Mouse (Mus musculus) brown adipose tissue, adult 24 weeks (tissue): ENCODE results near the gene Aff1. TPM values are rescaled to one million over a fixed set of nuclear protein-coding genes. Genes with fewer than 3 reads are reported as not detected.

Experiments
- H3K27ac ChIP-seq: fragments of 200-500 bp; replicated peaks from 2 replicates; pipeline ENCODE4 v1.5.1; 2012; ENCODE audit warnings: low read depth, mild to moderate bottlenecking, low read length
- H3K4me1 ChIP-seq: fragments of 200-500 bp; 2 replicates; pipeline ENCODE4 v1.6.1; 2012; ENCODE audit warnings: low read length, mixed read lengths; ENCODE audit not compliant: control insufficient read depth, insufficient read depth, insufficient read length
- H3K4me3 ChIP-seq: fragments of 200-500 bp; 2 replicates; pipeline ENCODE4 v1.5.1; 2012; ENCODE audit warnings: low read depth, mild to moderate bottlenecking, low read length, moderate library complexity; ENCODE audit not compliant: insufficient read depth
- polyA plus RNA-seq: library from polyadenylated mRNA; stranded (reverse); fragments of >200 nt; gene quantifications from 2 replicates; pipeline ENCODE4 v1.2.4, GENCODE M21; 2012; ENCODE audit not compliant: missing spikeins, insufficient read depth, insufficient read length

Gene Aff1
- polyA plus RNA-seq, 1 experiment, result 8.8 TPM

GRCm38 (mm10) chr5:103760425-103761131, 68.4 kb downstream of the Aff1 start:
- Histone ChIP-seq H3K4me3 (peak overlapping the region; percentile 50), H3K4me1 (peaks cover 28% of the 10 kb centered on the region), H3K27ac (peak overlapping the region; percentile 67)

GRCm38 (mm10) chr5:103761754-103762153, 69.6 kb downstream of the Aff1 start:
- no peak overlapping the region for H3K4me3 ChIP-seq
- peaks cover 26% of the 10 kb centered on the region for H3K4me1 ChIP-seq
- no peak overlapping the region for H3K27ac ChIP-seq

- H3K4me3 ChIP-seq, result no peak overlapping the region
- H3K4me1 ChIP-seq, result peaks cover 27% of the 10 kb centered on the region
- no peak overlapping the region for H3K27ac ChIP-seq
Observed at GRCm38 (mm10) chr5:103762850-103763254, 70.7 kb downstream of the Aff1 start.

- Histone ChIP-seq H3K4me3 (no peak overlapping the region), H3K4me1 (peaks cover 16% of the 10 kb centered on the region; the same call in 1 of the 2 replicates), H3K27ac (no peak overlapping the region)
Observed at GRCm38 (mm10) chr5:103765356-103765755, 73.2 kb downstream of the Aff1 start.

- peaks cover 19% of the 10 kb centered on the region; the same call in 1 of the 2 replicates for H3K4me1 ChIP-seq
- no peak overlapping the region for H3K4me3 ChIP-seq
- no peak overlapping the region for H3K27ac ChIP-seq
Observed at GRCm38 (mm10) chr5:103765758-103766431, 73.7 kb downstream of the Aff1 start.

GRCm38 (mm10) chr5:103766432-103766815, 74.2 kb downstream of the Aff1 start:
- no peak overlapping the region for H3K27ac ChIP-seq
- H3K4me1 ChIP-seq, result peaks cover 22% of the 10 kb centered on the region; the same call in 1 of the 2 replicates
- H3K4me3 ChIP-seq, result no peak overlapping the region

- H3K27ac ChIP-seq, result no peak overlapping the region
- no peak overlapping the region for H3K4me3 ChIP-seq
- H3K4me1 ChIP-seq, result peaks cover 19% of the 10 kb centered on the region
Observed at GRCm38 (mm10) chr5:103768961-103769360, 76.8 kb downstream of the Aff1 start.

- Histone ChIP-seq H3K4me3 (no peak overlapping the region), H3K27ac (no peak overlapping the region), H3K4me1 (peaks cover 25% of the 10 kb centered on the region)
Observed at GRCm38 (mm10) chr5:103769701-103770100, 77.5 kb downstream of the Aff1 start.

GRCm38 (mm10) chr5:103770447-103771222, 78.5 kb downstream of the Aff1 start:
- Histone ChIP-seq H3K27ac (no peak overlapping the region), H3K4me1 (peaks cover 33% of the 10 kb centered on the region)

GRCm38 (mm10) chr5:103771380-103771779, 79.2 kb downstream of the Aff1 start:
- Histone ChIP-seq H3K4me1 (peaks cover 36% of the 10 kb centered on the region), H3K27ac (no peak overlapping the region), H3K4me3 (no peak overlapping the region)

More at GRCm38 (mm10) chr5:103770447-103771222, 78.5 kb downstream of the Aff1 start:
- H3K4me3 ChIP-seq, result no peak overlapping the region

- Histone ChIP-seq H3K4me1 (peaks cover 36% of the 10 kb centered on the region), H3K4me3 (no peak overlapping the region), H3K27ac (peak overlapping the region; percentile 34)
Observed at GRCm38 (mm10) chr5:103772252-103772651, 80.1 kb downstream of the Aff1 start.

- peaks cover 34% of the 10 kb centered on the region for H3K4me1 ChIP-seq
- peak overlapping the region; percentile 64 for H3K27ac ChIP-seq
- peak overlapping the region; percentile 43 for H3K4me3 ChIP-seq
Observed at GRCm38 (mm10) chr5:103773100-103773552, 81.0 kb downstream of the Aff1 start.

GRCm38 (mm10) chr5:103774703-103775333, 82.6 kb downstream of the Aff1 start:
- no peak overlapping the region for H3K4me3 ChIP-seq
- peak overlapping the region; percentile 11; the same call in 1 of the 2 replicates for H3K27ac ChIP-seq
- H3K4me1 ChIP-seq, result peaks cover 41% of the 10 kb centered on the region

GRCm38 (mm10) chr5:103775429-103775828, 83.3 kb downstream of the Aff1 start:
- no peak overlapping the region for H3K4me3 ChIP-seq
- peaks cover 36% of the 10 kb centered on the region for H3K4me1 ChIP-seq
- H3K27ac ChIP-seq, result 0 out of 2 replicates have a peak overlapping the region, but pooled peaks have one; percentile 22

GRCm38 (mm10) chr5:103776842-103777241, 84.7 kb downstream of the Aff1 start:
- Histone ChIP-seq H3K27ac (no peak overlapping the region), H3K4me3 (no peak overlapping the region), H3K4me1 (peaks cover 30% of the 10 kb centered on the region)
